Mouse (Mus musculus) liver, adult 2 months (tissue): Measurements from ENCODE around the gene Tdg.

Experiments used
- CTCF ChIP-seq: fragments of 200-500 bp; IDR thresholded peaks from 2 replicates; pipeline ENCODE4 v1.5.1; 2011; ENCODE audit warnings: low read depth, low read length, control low read depth
- POLR2A ChIP-seq: fragments of 200-500 bp; IDR thresholded peaks from 2 replicates; pipeline ENCODE4 v1.6.1; 2011; ENCODE audit warnings: low read length, control low read depth; ENCODE audit not compliant: insufficient read depth; ENCODE audit errors: extremely low read depth

DNA sequence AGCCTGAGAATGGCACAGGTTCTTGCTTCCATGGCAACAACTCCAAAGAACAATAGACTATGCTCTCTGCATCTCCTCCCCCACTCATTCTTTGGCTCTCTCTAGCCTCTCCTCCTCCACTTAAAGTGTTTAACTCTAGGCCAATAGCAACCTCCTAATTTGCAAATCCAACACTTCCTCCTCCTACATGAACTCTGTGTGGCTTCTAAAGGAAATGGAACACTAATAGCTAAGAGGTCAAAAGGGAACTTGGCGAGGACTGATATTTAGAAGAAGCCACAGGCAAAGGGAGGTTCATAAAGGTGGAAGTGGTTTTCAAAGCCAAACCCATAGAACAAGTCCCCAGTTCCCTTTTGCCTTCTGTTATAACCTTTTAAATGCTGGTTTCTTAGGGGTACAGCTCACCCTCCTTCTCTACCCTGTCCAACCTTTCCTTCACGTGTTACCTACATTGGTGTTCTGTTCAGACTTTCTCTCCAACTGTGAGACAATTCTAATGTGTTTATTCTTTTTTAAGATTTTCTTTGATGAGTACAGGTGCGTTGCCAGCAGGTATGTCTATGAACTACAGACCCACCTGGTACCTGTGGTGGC, 67.8 kb downstream of the Tdg start:
- TF ChIP-seq CTCF (no peak), POLR2A (no peak)
